Mouse (Mus musculus): ENCODE measurements at regions not wholly inside any gene's neighbourhood (a gene's known extent, or its start where the extent isn't known, plus 50 kb on each side); places are given as distances from the start of the nearest gene placed in this dataset.

DNA sequence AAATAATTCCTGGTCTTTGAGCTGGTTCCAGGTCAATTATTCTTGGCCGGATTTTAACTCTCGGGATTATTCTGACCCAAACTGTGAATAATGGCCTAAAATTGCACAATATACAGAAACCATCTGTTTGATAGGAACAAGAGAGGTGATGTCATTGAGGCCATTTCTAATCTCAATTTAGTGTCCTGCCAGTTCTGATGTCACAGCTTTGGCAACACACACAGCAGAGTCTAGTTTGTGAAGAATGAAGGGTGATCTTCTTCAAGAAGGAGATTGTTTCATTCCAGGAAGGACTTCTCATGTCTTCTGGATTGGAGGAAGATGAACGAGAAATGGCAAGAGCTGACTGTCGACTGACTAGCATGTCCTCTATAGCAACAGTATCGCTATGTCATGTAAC is 670.0 kb downstream of the Kcnj2 start:
- WGBS = 89% methylated on average over 5 of the region's 5 CpGs
- DNase-seq (ENCODE audit: low read depth in 1 of 2, low spot score in 2 of 2) = no peak

DNA sequence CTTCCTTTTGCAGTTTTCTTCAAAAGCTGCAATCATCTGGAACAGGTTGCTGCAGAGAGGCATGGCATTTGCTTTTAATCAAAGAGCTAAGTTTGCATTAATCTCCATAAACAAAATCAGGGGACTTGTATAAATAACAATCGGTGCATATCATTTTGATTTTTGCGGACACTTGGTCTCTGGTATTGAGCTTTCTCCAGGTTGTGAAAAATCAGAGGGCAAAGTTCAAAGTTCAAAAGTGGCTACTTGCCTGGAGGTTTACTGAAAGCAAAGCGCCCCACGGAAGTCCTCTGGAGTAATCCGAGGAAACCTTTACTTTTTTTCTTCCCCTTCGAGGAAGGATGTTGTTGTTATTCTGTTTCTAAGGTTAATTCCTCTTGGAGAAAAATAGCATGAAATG is 677.4 kb downstream of the Kcnj2 start:
- no peaks in the 10 kb centered on the region for H3K36me3 ChIP-seq (ENCODE audit: control insufficient read depth, insufficient read depth, low read length)
- WGBS = 75% methylated on average over 6 of the region's 6 CpGs
- no peak for DNase-seq (ENCODE audit: low read depth in 1 of 2, low spot score in 2 of 2)
- no peak overlapping the region for H3K27ac ChIP-seq (ENCODE audit: insufficient read depth, low read length)
- H3K27me3 ChIP-seq (ENCODE audit: control insufficient read depth, insufficient read depth, low read length) = no peaks in the 10 kb centered on the region
- no peaks in the 10 kb centered on the region for H3K4me1 ChIP-seq (ENCODE audit: control insufficient read depth, insufficient read depth, insufficient read length)
- H3K4me3 ChIP-seq (ENCODE audit: extremely low read depth, insufficient read depth, insufficient read length) = no peak overlapping the region
- no peak for TF ChIP-seq POLR2A (IDR thresholded peaks at IDR 0.05; ENCODE audit: low read depth, low read length)
- no peak for TF ChIP-seq CTCF (IDR thresholded peaks at IDR 0.05; ENCODE audit: extremely low read depth, insufficient read depth, insufficient read length, insufficient replicate concordance)

More for the DNA sequence above, 670.0 kb downstream of the Kcnj2 start:
- no peak overlapping the region for H3K4me3 ChIP-seq (ENCODE audit: extremely low read depth, insufficient read depth, insufficient read length)
- no peak for TF ChIP-seq POLR2A (IDR thresholded peaks at IDR 0.05; ENCODE audit: low read depth, low read length)
- no peak for TF ChIP-seq CTCF (IDR thresholded peaks at IDR 0.05; ENCODE audit: extremely low read depth, insufficient read depth, insufficient read length, insufficient replicate concordance)
- H3K4me1 ChIP-seq (ENCODE audit: control insufficient read depth, insufficient read depth, insufficient read length) = no peaks in the 10 kb centered on the region
- no peaks in the 10 kb centered on the region for H3K27me3 ChIP-seq (ENCODE audit: control insufficient read depth, insufficient read depth, low read length)
- no peak overlapping the region for H3K27ac ChIP-seq (ENCODE audit: insufficient read depth, low read length)
- H3K36me3 ChIP-seq (ENCODE audit: control insufficient read depth, insufficient read depth, low read length) = no peaks in the 10 kb centered on the region

DNA sequence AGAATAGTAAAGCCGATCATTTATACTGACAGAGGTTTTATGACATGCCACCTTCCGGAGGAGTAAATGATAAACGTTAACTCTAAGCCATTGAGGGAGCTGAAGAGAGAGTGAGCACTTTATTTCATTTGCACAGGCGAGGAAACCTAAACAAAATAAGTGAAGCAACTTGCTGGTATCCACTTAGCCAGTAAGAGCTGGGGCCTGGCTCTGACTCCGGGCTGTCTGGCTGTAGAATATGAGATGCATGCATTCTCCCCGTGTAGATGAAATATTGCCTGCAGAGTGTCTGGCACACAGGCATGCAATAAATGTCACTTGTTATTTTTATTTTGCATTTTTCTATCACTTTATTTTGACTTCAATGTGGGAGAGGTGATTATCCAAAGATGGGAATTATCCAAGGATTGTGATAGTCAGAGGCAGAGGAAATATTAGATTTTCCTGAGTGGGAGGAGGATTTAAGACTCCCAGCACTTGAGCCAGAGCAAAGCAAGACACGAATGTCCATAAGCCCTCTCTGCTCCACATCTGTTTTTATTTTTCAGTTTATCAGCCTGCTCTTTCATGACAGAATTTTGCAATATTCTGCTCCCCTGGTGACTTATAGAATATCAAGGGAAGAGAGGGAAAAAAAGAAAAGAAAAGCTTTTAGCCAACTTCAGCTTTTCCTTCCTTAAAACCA is 681.4 kb downstream of the Kcnj2 start:
- 80% methylated on average over 7 of the region's 7 CpGs for WGBS
- Histone ChIP-seq H3K4me3 (ENCODE audit: extremely low read depth, insufficient read depth, insufficient read length) (no peak overlapping the region), H3K27ac (ENCODE audit: insufficient read depth, low read length) (no peak overlapping the region), H3K27me3 (ENCODE audit: control insufficient read depth, insufficient read depth, low read length) (no peaks in the 10 kb centered on the region), H3K4me1 (ENCODE audit: control insufficient read depth, insufficient read depth, insufficient read length) (no peaks in the 10 kb centered on the region), H3K36me3 (ENCODE audit: control insufficient read depth, insufficient read depth, low read length) (no peaks in the 10 kb centered on the region)
- TF ChIP-seq POLR2A (IDR thresholded peaks at IDR 0.05; ENCODE audit: low read depth, low read length) = no peak
- DNase-seq (ENCODE audit: low read depth in 1 of 2, low spot score in 2 of 2) = no peak

DNA sequence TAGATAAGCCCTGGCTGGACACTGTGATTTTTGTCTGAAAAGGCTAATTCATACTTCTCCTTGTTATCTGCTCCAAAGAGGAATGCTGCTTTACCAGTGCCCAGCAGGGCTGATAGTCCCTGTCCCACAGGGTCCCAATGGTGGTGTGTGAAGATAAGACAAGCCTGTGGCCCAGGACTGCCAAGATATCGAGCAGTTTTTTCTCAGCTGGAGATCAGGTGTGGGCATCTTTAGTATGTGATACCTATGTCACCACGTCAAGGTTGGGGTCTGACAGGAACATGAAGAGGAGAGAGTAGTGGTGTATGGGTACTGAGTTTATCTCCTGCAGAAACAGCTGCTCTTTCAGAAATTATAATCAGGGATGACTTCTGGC is 682.0 kb downstream of the Kcnj2 start:
- WGBS = 75% methylated on average over 2 of the region's 2 CpGs
- Histone ChIP-seq H3K27me3 (ENCODE audit: control insufficient read depth, insufficient read depth, low read length) (no peaks in the 10 kb centered on the region), H3K36me3 (ENCODE audit: control insufficient read depth, insufficient read depth, low read length) (no peaks in the 10 kb centered on the region), H3K27ac (ENCODE audit: insufficient read depth, low read length) (no peak overlapping the region), H3K4me3 (ENCODE audit: extremely low read depth, insufficient read depth, insufficient read length) (no peak overlapping the region), H3K4me1 (ENCODE audit: control insufficient read depth, insufficient read depth, insufficient read length) (no peaks in the 10 kb centered on the region)
- DNase-seq (ENCODE audit: low read depth in 1 of 2, low spot score in 2 of 2) = no peak
- TF ChIP-seq CTCF (IDR thresholded peaks at IDR 0.05; ENCODE audit: extremely low read depth, insufficient read depth, insufficient read length, insufficient replicate concordance) (no peak), POLR2A (IDR thresholded peaks at IDR 0.05; ENCODE audit: low read depth, low read length) (no peak)

DNA sequence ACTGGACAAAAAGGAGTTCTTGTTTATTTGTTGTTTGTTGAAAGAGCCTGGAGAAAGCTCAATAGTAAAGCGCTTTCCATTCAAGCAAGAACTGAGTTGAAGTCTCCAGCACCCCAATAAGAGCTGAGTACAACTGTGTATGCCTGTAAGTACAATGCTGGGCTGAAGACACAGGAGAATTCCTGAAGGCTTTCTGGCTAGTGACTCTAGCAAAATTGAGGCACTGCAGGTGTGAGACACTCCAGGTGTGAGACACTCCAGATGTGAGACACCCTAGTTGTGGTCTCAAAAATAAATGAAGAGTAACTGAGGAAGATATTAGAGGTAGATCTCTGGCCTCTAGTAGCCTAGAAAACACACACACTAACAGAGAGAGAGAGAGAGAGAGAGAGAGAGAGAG is 682.5 kb downstream of the Kcnj2 start:
- 93% methylated on average over 1 of the region's 1 CpGs for WGBS
- no peak overlapping the region for H3K4me3 ChIP-seq (ENCODE audit: extremely low read depth, insufficient read depth, insufficient read length)
- no peak for TF ChIP-seq CTCF (IDR thresholded peaks at IDR 0.05; ENCODE audit: extremely low read depth, insufficient read depth, insufficient read length, insufficient replicate concordance)
- no peak for TF ChIP-seq POLR2A (IDR thresholded peaks at IDR 0.05; ENCODE audit: low read depth, low read length)
- DNase-seq (ENCODE audit: low read depth in 1 of 2, low spot score in 2 of 2) = no peak
- no peaks in the 10 kb centered on the region for H3K4me1 ChIP-seq (ENCODE audit: control insufficient read depth, insufficient read depth, insufficient read length)
- no peaks in the 10 kb centered on the region for H3K27me3 ChIP-seq (ENCODE audit: control insufficient read depth, insufficient read depth, low read length)
- H3K27ac ChIP-seq (ENCODE audit: insufficient read depth, low read length) = no peak overlapping the region
- H3K36me3 ChIP-seq (ENCODE audit: control insufficient read depth, insufficient read depth, low read length) = no peaks in the 10 kb centered on the region

DNA sequence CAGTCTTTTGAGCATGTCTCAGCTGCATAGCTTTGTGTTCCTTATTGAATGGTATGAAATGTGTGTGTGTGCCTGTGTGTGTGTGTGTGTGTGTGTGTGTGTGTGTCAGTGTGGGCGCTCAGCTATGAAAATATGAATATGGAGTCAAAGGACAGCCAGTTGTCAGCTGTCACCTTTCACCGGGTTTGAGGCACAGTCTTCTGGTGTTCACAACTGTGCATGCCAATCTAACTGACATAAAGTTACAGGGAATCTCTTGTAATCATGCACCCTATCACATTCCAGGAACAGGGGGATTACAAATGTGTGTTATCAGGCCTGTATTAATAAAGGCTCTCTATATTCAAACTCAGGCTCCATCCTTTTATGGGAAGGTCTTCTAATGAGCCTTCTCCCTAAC is 688.8 kb downstream of the Kcnj2 start:
- 83% methylated on average over 2 of the region's 2 CpGs for WGBS
- Histone ChIP-seq H3K4me1 (ENCODE audit: control insufficient read depth, insufficient read depth, insufficient read length) (no peaks in the 10 kb centered on the region), H3K4me3 (ENCODE audit: extremely low read depth, insufficient read depth, insufficient read length) (no peak overlapping the region), H3K27ac (ENCODE audit: insufficient read depth, low read length) (no peak overlapping the region), H3K36me3 (ENCODE audit: control insufficient read depth, insufficient read depth, low read length) (no peaks in the 10 kb centered on the region), H3K27me3 (ENCODE audit: control insufficient read depth, insufficient read depth, low read length) (no peaks in the 10 kb centered on the region)
- TF ChIP-seq CTCF (IDR thresholded peaks at IDR 0.05; ENCODE audit: extremely low read depth, insufficient read depth, insufficient read length, insufficient replicate concordance) (no peak), POLR2A (IDR thresholded peaks at IDR 0.05; ENCODE audit: low read depth, low read length) (no peak)
- DNase-seq (ENCODE audit: low read depth in 1 of 2, low spot score in 2 of 2) = no peak

DNA sequence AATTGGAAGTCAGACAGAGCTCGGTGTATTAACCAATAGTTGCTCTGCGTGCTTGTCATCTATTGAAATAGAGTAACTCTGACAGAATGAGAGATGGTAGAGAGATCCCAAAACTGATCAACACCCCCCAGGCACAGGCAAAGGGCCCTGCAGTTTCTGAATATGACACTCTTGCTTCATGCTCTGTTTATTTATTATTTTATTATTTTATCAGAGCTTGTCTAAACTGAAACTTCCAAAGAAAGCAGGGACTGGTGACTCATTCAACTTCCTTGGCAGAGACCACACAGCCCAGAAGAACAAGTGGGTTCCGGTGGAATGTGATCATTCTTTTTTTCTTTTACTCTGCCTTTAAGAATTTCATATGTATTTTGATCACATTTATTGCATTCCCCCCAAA is 697.1 kb downstream of the Kcnj2 start:
- no peaks in the 10 kb centered on the region for H3K27me3 ChIP-seq (ENCODE audit: control insufficient read depth, insufficient read depth, low read length)
- TF ChIP-seq CTCF (IDR thresholded peaks at IDR 0.05; ENCODE audit: extremely low read depth, insufficient read depth, insufficient read length, insufficient replicate concordance) = no peak
- no peak for TF ChIP-seq POLR2A (IDR thresholded peaks at IDR 0.05; ENCODE audit: low read depth, low read length)
- no peaks in the 10 kb centered on the region for H3K4me1 ChIP-seq (ENCODE audit: control insufficient read depth, insufficient read depth, insufficient read length)
- no peak for DNase-seq (ENCODE audit: low read depth in 1 of 2, low spot score in 2 of 2)
- H3K27ac ChIP-seq (ENCODE audit: insufficient read depth, low read length) = no peak overlapping the region
- no peak overlapping the region for H3K4me3 ChIP-seq (ENCODE audit: extremely low read depth, insufficient read depth, insufficient read length)
- H3K36me3 ChIP-seq (ENCODE audit: control insufficient read depth, insufficient read depth, low read length) = no peaks in the 10 kb centered on the region
- 91% methylated on average over 3 of the region's 3 CpGs for WGBS

Measured in spleen, adult 2 months (tissue).